Mouse (Mus musculus) mouse embryonic stem cell (cell line): ENCODE data around the gene Mpi.

ENCODE experiments used
- in situ Hi-C, 2 experiments: fragments of 300-500 bp; cut with MboI; formaldehyde crosslinking; loops; 1 replicate in 1 of 2; 3 replicates in 1 of 2; pipeline ENCODE4 v1.14.3; 2019 to 2020; ENCODE audit warnings: low sequenced_read_pairs in 2 of 2, low pct_unique_long_range_greater_than_20kb in 1 of 2, mixed read lengths in 1 of 2; ENCODE audit not compliant: unreplicated experiment in 1 of 2

The Mpi gene

GRCm38 (mm10) chr9:57552139-57552887 is at the start of gene Mpi:
Mpi (minus strand) TSS chr9:57552763.
- in situ Hi-C loops, result no loop called here

GRCm38 (mm10) chr9:57602098-57602497 is 49.5 kb upstream of the Mpi start:
- in situ Hi-C loops, result no loop called here

GRCm38 (mm10) chr9:57601353-57601706 is 48.8 kb upstream of the Mpi start:
- in situ Hi-C loops, result no loop called here

- in situ Hi-C loops, result no loop called here
Observed at GRCm38 (mm10) chr9:57600620-57601352, 48.2 kb upstream of the Mpi start.

GRCm38 (mm10) chr9:57598851-57599563 is 46.4 kb upstream of the Mpi start:
- in situ Hi-C loops, result no loop called here

- in situ Hi-C loops, result no loop called here
Observed at GRCm38 (mm10) chr9:57597929-57598382, 45.4 kb upstream of the Mpi start.

- in situ Hi-C loops, result no loop called here
Observed at GRCm38 (mm10) chr9:57597265-57597664, 44.7 kb upstream of the Mpi start.

- in situ Hi-C loops, result no loop called here
Observed at GRCm38 (mm10) chr9:57594174-57594509, 41.6 kb upstream of the Mpi start.

GRCm38 (mm10) chr9:57593454-57594173 is 41.1 kb upstream of the Mpi start:
- in situ Hi-C loops, result no loop called here

- in situ Hi-C loops, result no loop called here
Observed at GRCm38 (mm10) chr9:57590726-57591125, 38.2 kb upstream of the Mpi start.

GRCm38 (mm10) chr9:57589224-57590126 is 36.9 kb upstream of the Mpi start, which contains the start of gene Ulk3:
Ulk3 (plus strand) TSS chr9:57589452.
- in situ Hi-C loops, result no loop called here

- in situ Hi-C loops, result no loop called here
Observed at GRCm38 (mm10) chr9:57584991-57585390, 32.4 kb upstream of the Mpi start.

- in situ Hi-C loops, result no loop called here
Observed at GRCm38 (mm10) chr9:57577144-57577849, 24.7 kb upstream of the Mpi start.

GRCm38 (mm10) chr9:57575577-57575976 is 23.0 kb upstream of the Mpi start:
- in situ Hi-C loops, result no loop called here

- in situ Hi-C loops, result no loop called here
Observed at GRCm38 (mm10) chr9:57574397-57574796, 21.8 kb upstream of the Mpi start.

- in situ Hi-C loops, result no loop called here
Observed at GRCm38 (mm10) chr9:57568500-57568899, 15.9 kb upstream of the Mpi start.

- in situ Hi-C loops, result no loop called here
Observed at GRCm38 (mm10) chr9:57566846-57567245, 14.3 kb upstream of the Mpi start.
